Mouse (Mus musculus): ENCODE measurements around the gene Zfp821.

GRCm38 (mm10) chr8:109738049-109738380, 32.7 kb downstream of the Zfp821 start:
- TF ChIP-seq CTCF (IDR thresholded peaks at IDR 0.05; ENCODE audit: insufficient read depth, low read depth, low read length) (no peak), POLR2A (IDR thresholded peaks at IDR 0.05; ENCODE audit: insufficient read depth, low read depth, low read length) (no peak)
